Comparison of ENCODE assay signal across 20 mouse cellular contexts in genomic region chr16:45145119-45145518, GRCm38 (mm10).
"Had no signal": no experiment of that assay in that cellular context is flagged by ENCODE, and none has a peak within 500 bp of the region (broad histone marks: within the 10 kb centered on the region; RNA-seq: fewer than 3 reads in every experiment).

No protein-coding gene starts in this region.

- H3K9ac ChIP-seq: limb, embryonic 12.5 days; limb, embryonic 15.5 days; liver, embryonic 15.5 days; midbrain, embryonic 13.5 days; stomach, embryonic 15.5 days had no signal

- ATAC-seq: midbrain, embryonic 13.5 days had no signal

- H3K27ac ChIP-seq: kidney, postnatal 0 days; limb, embryonic 12.5 days; limb, embryonic 15.5 days; liver, embryonic 15.5 days; midbrain, embryonic 10.5 days; midbrain, embryonic 13.5 days; stomach, embryonic 15.5 days had no signal

- H3K9me3 ChIP-seq: limb, embryonic 12.5 days; limb, embryonic 15.5 days; liver, embryonic 15.5 days; megakaryocyte, embryonic 14.5 days; midbrain, embryonic 13.5 days; stomach, embryonic 15.5 days had no signal

- H3K4me1 ChIP-seq: limb, embryonic 12.5 days; limb, embryonic 15.5 days; liver, embryonic 15.5 days; midbrain, embryonic 10.5 days; midbrain, embryonic 13.5 days; stomach, embryonic 15.5 days had no signal

- H3K4me2 ChIP-seq: limb, embryonic 12.5 days; limb, embryonic 15.5 days; liver, embryonic 11.5 days; liver, embryonic 15.5 days; midbrain, embryonic 13.5 days; stomach, embryonic 15.5 days had no signal

- H3K4me3 ChIP-seq: limb, embryonic 12.5 days; limb, embryonic 15.5 days; liver, embryonic 15.5 days; megakaryocyte, embryonic 14.5 days; midbrain, embryonic 10.5 days; midbrain, embryonic 13.5 days; stomach, embryonic 15.5 days had no signal

- H3K27me3 ChIP-seq: limb, embryonic 12.5 days; limb, embryonic 15.5 days; liver, embryonic 15.5 days; megakaryocyte, embryonic 14.5 days; midbrain, embryonic 13.5 days; stomach, embryonic 15.5 days had no signal

- DNase-seq: kidney, adult 11 months; kidney, adult 9 months; kidney, postnatal 36 days; left cerebral cortex, postnatal 4 days; lung, adult 2 months; lung, postnatal 14 days; lung, postnatal 4 days; retina, postnatal 1 day; right cerebral cortex, postnatal 25 days; spleen, adult 18-20 months; thymus, postnatal 36 days had no signal
